Mouse (Mus musculus) megakaryocyte-erythroid progenitor cell, adult 5-6 weeks (primary cell): ENCODE data around the gene Vmn1r139. TPM values are rescaled to one million over a fixed set of nuclear protein-coding genes. Genes with fewer than 3 reads are reported as not detected.
"Not testable (repeated sequence)": the region's sequence is repeated elsewhere in the genome, so short reads cannot be mapped to it uniquely, and the experiment has no call there.

Experiments used
- ATAC-seq: replicated peaks from 2 replicates; pipeline ENCODE4 v1.8.0; 2016; ENCODE audit warnings: mild to moderate bottlenecking, inconsistent platforms; ENCODE audit not compliant: severe bottlenecking, poor library complexity, low FRiP score, low TSS enrichment
- total RNA-seq, 2 experiments: library from RNA; stranded (forward) in 1 of 2; stranded (reverse) in 1 of 2; fragments of 200-1000, 215-1000 nt in 1 of 2; fragments of >200 nt in 1 of 2; fragmentation: Nextera tagmentation in 1 of 2; gene quantifications; 2 replicates each; pipeline ENCODE4 v1.2.3; 2014 to 2017

The Vmn1r139 gene
- not detected in 2 replicates for total RNA-seq (2014; fragmentation: Nextera tagmentation)
- not detected in 2 replicates for total RNA-seq (2017)

DNA sequence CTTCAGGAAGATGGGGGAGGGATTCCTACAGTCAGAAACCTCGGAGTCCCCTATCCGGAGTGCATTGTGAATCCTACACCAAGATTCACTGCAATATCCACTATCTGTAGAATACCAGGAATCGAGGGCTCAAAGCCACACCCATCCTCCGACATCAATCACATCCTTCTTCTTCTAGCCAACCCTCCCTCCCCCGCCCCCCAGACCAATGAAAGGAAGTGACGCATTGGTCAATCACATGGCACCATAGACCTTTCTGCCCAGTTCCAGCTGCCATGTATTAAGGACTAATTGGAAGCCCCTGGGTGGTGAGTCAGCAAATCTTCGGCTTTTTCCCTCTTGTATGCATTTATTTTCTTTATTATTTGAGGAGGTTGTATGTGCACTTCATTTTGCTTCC lies at the start of gene Vmn1r139:
Vmn1r139 (plus strand) TSS at position 301 of the 400 bp plus-strand sequence.
- not testable (repeated sequence) for ATAC-seq

DNA sequence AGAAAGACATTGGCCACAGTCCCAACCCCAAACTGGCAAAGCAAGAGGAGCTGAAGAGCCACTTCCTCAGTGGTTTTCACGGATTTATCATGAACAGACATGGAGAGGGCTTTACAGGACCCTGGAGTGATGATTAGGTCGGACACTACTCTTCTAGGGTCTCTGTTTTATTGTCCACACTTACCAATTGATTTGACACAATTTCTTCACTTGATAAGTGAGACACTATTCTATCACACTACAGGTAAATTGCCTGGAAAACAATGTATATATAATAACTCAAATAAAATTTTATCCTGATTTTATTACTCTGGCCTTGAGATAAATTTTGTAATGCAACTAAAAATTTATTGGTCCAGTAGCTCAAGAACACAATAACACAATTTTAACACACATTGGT lies 40.1 kb upstream of the Vmn1r139 start, which contains the start of gene Vmn1r138:
Vmn1r138 (minus strand) TSS at position 101 of the 400 bp plus-strand sequence.
- not testable (repeated sequence) for ATAC-seq

DNA sequence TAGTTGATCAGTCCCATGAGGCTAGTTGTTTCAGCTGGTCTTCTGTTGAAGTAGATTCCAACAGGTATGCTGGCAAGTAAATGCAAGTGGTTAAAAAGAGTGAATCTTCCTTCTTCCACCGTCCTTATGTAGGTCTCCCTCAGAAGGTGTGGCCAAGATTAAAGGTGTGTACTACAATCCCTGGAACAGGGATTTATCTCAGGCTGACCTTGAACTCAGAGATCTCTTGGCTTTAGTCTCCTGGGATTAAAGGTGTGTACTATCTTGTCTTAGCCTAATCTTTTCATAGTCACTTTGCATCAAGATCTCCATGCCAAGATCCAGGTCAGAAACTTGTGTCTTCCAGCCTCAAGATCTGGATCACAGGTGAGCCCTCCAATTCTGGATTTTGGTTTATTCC lies 12.7 kb upstream of the Vmn1r139 start, which contains the start of gene Gm6176:
Gm6176 (minus strand) TSS at position 101 of the 400 bp plus-strand sequence.
- not testable (repeated sequence) for ATAC-seq

DNA sequence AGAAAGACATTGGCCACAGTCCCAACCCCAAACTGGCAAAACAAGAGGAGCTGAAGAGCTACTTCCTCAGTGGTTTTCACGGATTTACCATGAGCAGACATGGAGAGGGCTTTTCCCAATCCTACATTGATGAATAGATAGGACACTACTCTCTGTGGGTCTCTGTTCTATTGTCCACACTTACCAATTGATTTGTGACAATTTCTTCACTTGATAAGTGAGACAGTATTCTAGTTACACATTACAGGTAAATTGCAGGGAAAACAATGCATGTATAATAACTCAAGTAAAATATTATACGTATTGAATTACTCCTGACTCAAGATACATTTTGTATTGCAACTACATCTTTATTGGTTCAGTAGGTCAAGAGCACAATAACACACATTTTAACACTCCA lies 49.3 kb downstream of the Vmn1r139 start, which contains the start of gene Gm16451:
Gm16451 (minus strand) TSS at position 101 of the 400 bp plus-strand sequence.
- not testable (repeated sequence) for ATAC-seq

DNA sequence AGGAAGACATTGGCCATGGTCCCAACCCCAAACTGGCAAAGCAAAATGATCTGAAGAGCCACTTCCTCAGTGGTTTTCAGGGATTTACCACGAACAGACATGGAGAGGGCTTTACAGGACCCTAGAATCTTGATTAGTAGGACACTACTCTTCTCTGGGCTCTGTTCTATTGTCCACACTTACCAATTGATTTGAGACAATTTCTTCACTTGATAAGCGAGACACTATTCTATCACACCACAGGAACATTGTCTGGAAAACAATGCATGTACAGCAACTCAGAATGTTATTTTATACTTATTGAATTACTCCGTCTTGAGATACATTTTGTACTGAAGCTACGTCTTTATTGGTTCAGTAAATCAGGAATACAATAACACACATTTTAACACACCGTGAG lies 65.8 kb downstream of the Vmn1r139 start, which contains the start of gene Gm10666:
Gm10666 (minus strand) TSS at position 101 of the 400 bp plus-strand sequence.
- not testable (repeated sequence) for ATAC-seq

Other genes with a start within 250 kb of the Vmn1r139 start
- not detected in 2 replicates for gene Vmn1r135, start 236.7 kb upstream of the Vmn1r139 start, total RNA-seq (2014; fragmentation: Nextera tagmentation)
- gene Vmn1r135, start 236.7 kb upstream of the Vmn1r139 start, total RNA-seq (2017) = not detected in 2 replicates
- gene Gm5725, start 224.8 kb upstream of the Vmn1r139 start, total RNA-seq (2014; fragmentation: Nextera tagmentation) = not detected in 2 replicates
- not detected in 2 replicates for gene Gm5725, start 224.8 kb upstream of the Vmn1r139 start, total RNA-seq (2017)
- not detected in 2 replicates for gene Gm5891, start 147.8 kb upstream of the Vmn1r139 start, total RNA-seq (2014; fragmentation: Nextera tagmentation)
- not detected in 2 replicates for gene Gm5891, start 147.8 kb upstream of the Vmn1r139 start, total RNA-seq (2017)
- gene Vmn1r137, start 74.5 kb upstream of the Vmn1r139 start, total RNA-seq (2014; fragmentation: Nextera tagmentation) = not detected in 2 replicates
- gene Vmn1r137, start 74.5 kb upstream of the Vmn1r139 start, total RNA-seq (2017) = not detected in 2 replicates
- not detected in 2 replicates for gene Vmn1r138, start 40.2 kb upstream of the Vmn1r139 start, total RNA-seq (2014; fragmentation: Nextera tagmentation)
- gene Vmn1r138, start 40.2 kb upstream of the Vmn1r139 start, total RNA-seq (2017) = not detected in 2 replicates
- gene Gm6176, start 12.8 kb upstream of the Vmn1r139 start, total RNA-seq (2014; fragmentation: Nextera tagmentation) = not detected in 2 replicates
- not detected in 2 replicates for gene Gm6176, start 12.8 kb upstream of the Vmn1r139 start, total RNA-seq (2017)
- not detected in 2 replicates for gene Gm16451, start 49.2 kb downstream of the Vmn1r139 start, total RNA-seq (2014; fragmentation: Nextera tagmentation)
- not detected in 2 replicates for gene Gm16451, start 49.2 kb downstream of the Vmn1r139 start, total RNA-seq (2017)
- not detected in 2 replicates for gene Gm10666, start 65.7 kb downstream of the Vmn1r139 start, total RNA-seq (2014; fragmentation: Nextera tagmentation)
- not detected in 2 replicates for gene Gm10666, start 65.7 kb downstream of the Vmn1r139 start, total RNA-seq (2017)
- not detected in 2 replicates for gene Vmn1r142, start 95.0 kb downstream of the Vmn1r139 start, total RNA-seq (2014; fragmentation: Nextera tagmentation)
- gene Vmn1r142, start 95.0 kb downstream of the Vmn1r139 start, total RNA-seq (2017) = not detected in 2 replicates
- gene Vmn1r143, start 120.3 kb downstream of the Vmn1r139 start, total RNA-seq (2014; fragmentation: Nextera tagmentation) = not detected in 2 replicates
- gene Vmn1r143, start 120.3 kb downstream of the Vmn1r139 start, total RNA-seq (2017) = not detected in 2 replicates
- not detected in 2 replicates for gene Gm8653, start 132.2 kb downstream of the Vmn1r139 start, total RNA-seq (2014; fragmentation: Nextera tagmentation)
- not detected in 2 replicates for gene Gm8653, start 132.2 kb downstream of the Vmn1r139 start, total RNA-seq (2017)
- gene Gm8453, start 160.4 kb downstream of the Vmn1r139 start, total RNA-seq (2014; fragmentation: Nextera tagmentation) = not detected in 2 replicates
- not detected in 2 replicates for gene Gm8453, start 160.4 kb downstream of the Vmn1r139 start, total RNA-seq (2017)